Mouse (Mus musculus): ENCODE data around the gene Ramp3. TPM values are rescaled to one million over a fixed set of nuclear protein-coding genes. Genes with fewer than 3 reads are reported as not detected.
"Not testable (repeated sequence)": the region's sequence is repeated elsewhere in the genome, so short reads cannot be mapped to it uniquely, and the experiment has no call there.

Ramp3 gene
- 1 to 10 TPM; 4.8 to 4.9 TPM for total RNA-seq (2021)

- no peak for DNase-seq
Measured at GRCm38 (mm10) chr11:6658271-6658670, at the start of gene Ramp3. Gene Ramp3 (plus strand): TSS chr11:6658521.

GRCm38 (mm10) chr11:6615250-6616205 is 42.8 kb upstream of the Ramp3 start:
- no peak for DNase-seq

- DNase-seq, result no peak
Measured at GRCm38 (mm10) chr11:6623704-6624103, 34.6 kb upstream of the Ramp3 start.

GRCm38 (mm10) chr11:6624619-6625382 is 33.5 kb upstream of the Ramp3 start:
- no peak for DNase-seq

GRCm38 (mm10) chr11:6625478-6626387 is 32.6 kb upstream of the Ramp3 start, which contains the start of gene Tbrg4:
Gene Tbrg4 (minus strand): TSS chr11:6626067.
- DNase-seq, result peak; percentile 91 to 92

- DNase-seq, result no peak
Measured at GRCm38 (mm10) chr11:6626388-6626772, 31.9 kb upstream of the Ramp3 start.

GRCm38 (mm10) chr11:6627731-6628130 is 30.6 kb upstream of the Ramp3 start:
- DNase-seq, result no peak

- no peak for DNase-seq
Measured at GRCm38 (mm10) chr11:6628568-6628967, 29.8 kb upstream of the Ramp3 start.

GRCm38 (mm10) chr11:6629655-6630054 is 28.7 kb upstream of the Ramp3 start:
- DNase-seq, result no peak

- DNase-seq, result no peak
Measured at GRCm38 (mm10) chr11:6636150-6636549, 22.2 kb upstream of the Ramp3 start.

- no peak for DNase-seq
Measured at GRCm38 (mm10) chr11:6638537-6638936, 19.8 kb upstream of the Ramp3 start, which contains the start of gene Wap. Gene Wap (minus strand): TSS chr11:6638637.

GRCm38 (mm10) chr11:6639072-6639471 is 19.2 kb upstream of the Ramp3 start:
- DNase-seq, result no peak

- DNase-seq, result no peak
Measured at GRCm38 (mm10) chr11:6644566-6644965, 13.8 kb upstream of the Ramp3 start.

- DNase-seq, result no peak
Measured at GRCm38 (mm10) chr11:6647831-6648724, 10.2 kb upstream of the Ramp3 start.

- DNase-seq, result no peak
Measured at GRCm38 (mm10) chr11:6650519-6650918, 7.8 kb upstream of the Ramp3 start.

GRCm38 (mm10) chr11:6652978-6653377 is 5.3 kb upstream of the Ramp3 start:
- DNase-seq, result not testable (repeated sequence)

GRCm38 (mm10) chr11:6654903-6655302 is 3.4 kb upstream of the Ramp3 start:
- DNase-seq, result peak; percentile 58 to 71

- no peak for DNase-seq
Measured at GRCm38 (mm10) chr11:6661206-6661605, 2.9 kb downstream of the Ramp3 start.

GRCm38 (mm10) chr11:6666634-6667033 is 8.3 kb downstream of the Ramp3 start:
- DNase-seq, result no peak

- no peak for DNase-seq
Measured at GRCm38 (mm10) chr11:6669041-6669440, 10.7 kb downstream of the Ramp3 start.

- DNase-seq, result no peak
Measured at GRCm38 (mm10) chr11:6670044-6670443, 11.7 kb downstream of the Ramp3 start.

Measured in layer of hippocampus, postnatal 36 days (tissue).